Mouse (Mus musculus) testis, postnatal 10 days (tissue): ENCODE results near the gene Klhl35.

ENCODE experiments used
- DNase-seq: peaks from one replicate; pipeline ENCODE4 v3.0.0; 2021; ENCODE audit warnings: low spot score

The Klhl35 gene

GRCm38 (mm10) chr7:99452859-99453258, 12.9 kb upstream of the Klhl35 start:
- DNase-seq, result no peak

DNA sequence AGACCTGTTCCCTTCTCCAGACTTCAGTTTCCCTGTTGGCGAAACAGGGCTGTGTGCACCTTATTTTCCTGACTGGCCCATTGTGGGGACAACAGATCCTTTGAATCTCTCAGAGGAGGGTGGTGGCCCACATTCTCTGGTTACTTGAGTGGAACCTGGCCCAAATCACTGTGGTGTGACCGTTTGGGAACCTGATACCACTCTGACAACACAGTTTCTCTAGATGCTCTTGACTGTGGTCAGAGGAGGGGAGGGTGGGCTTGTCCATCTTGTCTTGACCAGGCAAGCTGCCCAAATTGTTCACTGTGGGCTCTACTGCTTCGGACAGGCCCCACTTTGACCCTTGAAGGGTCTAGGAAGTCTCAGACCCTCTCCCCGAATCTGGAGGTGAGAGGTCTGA, 11.8 kb upstream of the Klhl35 start:
- DNase-seq, result no peak

GRCm38 (mm10) chr7:99458849-99459248, 7.0 kb upstream of the Klhl35 start:
- DNase-seq, result no peak

DNA sequence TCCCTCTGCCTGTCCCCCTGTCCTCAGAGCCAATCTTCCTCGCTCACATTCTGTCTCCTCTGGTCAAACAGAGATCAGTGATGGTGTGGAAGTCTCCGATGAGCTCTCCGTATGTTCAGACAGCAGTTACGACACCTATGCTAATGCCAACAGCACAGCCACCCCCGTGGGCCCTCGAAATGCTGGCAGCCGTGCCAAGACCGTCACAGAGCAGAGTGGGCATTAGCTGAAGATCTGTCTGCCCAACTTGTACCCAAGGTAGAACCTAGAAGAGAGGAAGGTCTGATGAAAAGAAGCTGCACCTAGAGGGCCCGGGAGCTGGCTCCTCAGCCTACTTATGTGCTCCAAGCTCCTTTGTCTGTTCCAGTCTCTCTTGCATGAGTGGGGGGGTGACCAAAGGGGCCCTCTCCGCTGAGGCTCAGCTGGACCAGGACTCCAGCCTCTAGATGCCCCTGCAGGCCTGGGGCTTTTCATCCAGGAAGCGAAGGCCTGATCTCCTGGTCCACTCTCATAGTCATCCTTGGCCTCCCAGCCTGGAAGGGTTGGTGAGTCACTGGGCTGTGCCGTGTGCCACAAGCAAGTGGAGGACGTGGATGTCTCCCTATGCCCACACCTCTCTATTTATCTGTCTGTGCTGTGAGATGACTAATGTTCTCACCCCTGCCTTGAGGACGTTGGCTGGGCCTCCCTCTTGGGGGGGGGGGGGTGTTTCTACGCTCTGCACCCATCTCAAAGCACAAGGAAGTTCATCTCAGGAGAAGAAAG, 5.7 kb upstream of the Klhl35 start:
- DNase-seq, result no peak

GRCm38 (mm10) chr7:99463120-99463519, 2.7 kb upstream of the Klhl35 start:
- DNase-seq, result no peak

DNA sequence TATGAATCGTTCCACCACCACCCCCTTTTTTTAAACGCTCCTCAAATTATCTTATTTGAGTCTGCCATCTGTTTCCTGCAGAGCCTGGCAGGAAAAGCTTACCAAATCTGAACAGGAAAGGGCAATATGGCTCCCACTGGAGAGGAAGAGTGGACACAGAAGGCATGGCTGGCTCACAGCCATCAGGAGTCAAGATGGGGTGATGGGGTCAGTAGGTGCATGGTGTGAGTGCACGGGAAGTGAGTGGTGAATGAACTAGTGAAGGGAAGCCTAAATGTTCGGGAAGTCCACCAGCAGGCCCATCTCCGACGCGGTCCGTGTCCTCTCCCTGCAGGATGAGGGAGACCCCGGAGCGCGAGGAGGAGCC, 2.1 kb downstream of the Klhl35 start:
- DNase-seq, result peak; percentile 63

DNA sequence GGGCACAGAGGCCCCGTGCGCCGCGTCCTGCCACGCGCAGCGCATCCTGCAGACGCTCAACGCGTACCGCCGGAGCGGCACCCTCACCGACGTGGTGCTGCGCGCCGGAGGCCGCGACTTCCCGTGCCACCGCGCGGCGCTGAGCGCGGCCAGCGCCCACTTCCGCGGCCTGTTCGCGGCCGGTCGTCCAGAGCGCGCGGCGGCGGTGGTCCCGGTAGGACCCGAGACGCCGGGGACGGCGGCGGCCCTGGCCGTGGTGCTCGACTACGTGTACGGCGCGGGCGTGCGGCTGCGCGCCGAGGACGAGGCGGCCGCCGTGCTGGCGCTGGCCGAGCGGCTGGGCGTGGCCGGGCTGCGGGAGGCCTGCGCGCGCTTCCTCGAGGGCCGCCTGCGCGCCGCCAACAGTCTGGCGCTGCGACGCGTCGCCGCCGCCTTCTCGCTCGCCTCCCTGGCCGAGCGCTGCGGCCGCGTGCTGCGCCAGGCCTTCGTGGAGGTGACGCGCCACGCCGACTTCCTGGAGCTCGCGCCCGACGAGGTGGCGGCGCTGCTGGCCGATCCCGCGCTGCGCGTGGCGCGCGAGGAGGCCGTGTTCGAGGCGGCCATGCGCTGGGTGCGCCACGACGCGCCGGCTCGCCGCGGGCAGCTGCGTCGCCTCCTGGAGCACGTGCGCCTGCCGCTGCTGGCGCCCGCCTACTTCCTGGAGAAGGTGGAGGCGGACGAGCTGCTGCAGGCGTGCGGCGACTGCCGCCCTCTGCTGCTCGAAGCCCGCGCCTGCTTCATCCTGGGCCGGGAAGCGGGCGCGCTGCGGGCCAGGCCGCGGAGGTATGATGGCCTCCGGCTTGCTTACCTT, 2.7 kb downstream of the Klhl35 start:
- peak; percentile 81 for DNase-seq

GRCm38 (mm10) chr7:99469680-99470405, 4.0 kb downstream of the Klhl35 start:
- no peak for DNase-seq

- no peak for DNase-seq
Observed at GRCm38 (mm10) chr7:99471578-99471977, 5.8 kb downstream of the Klhl35 start.

DNA sequence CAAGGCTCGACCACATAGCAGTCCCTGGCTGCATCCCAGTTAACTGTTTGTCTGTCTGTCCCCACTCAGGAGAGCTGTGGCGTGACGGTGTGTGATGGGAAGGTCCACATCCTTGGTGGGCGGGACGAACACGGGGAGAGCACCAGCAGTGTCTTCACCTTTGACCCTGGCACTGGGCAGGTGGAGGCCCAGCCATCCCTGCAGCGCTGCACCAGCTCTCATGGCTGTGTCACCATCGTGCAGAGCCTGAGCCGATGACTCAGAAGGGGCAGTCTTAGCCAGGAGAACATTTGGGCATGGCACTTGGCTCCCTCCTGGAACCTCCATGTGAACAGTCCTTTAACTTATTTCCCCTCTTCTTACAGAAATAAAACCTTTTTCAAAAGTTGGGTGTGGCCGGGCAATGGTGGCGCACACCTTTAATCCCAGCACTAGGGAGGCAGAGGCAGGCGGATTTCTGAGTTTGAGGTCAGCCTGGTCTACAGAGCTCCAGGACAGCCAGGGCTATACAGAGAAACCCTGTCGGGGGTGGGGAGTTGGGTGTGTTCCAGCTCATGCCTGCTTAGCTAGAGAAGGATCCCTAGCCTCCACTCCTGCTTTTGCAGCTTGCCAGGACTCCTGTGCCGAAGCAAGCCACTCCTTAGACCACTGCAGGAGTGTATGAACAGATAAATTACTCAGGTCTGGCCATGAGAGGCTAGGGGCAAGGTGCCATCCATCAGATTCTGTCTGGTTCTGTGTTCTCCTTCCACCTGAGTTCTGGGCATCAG, 8.0 kb downstream of the Klhl35 start:
- no peak for DNase-seq

GRCm38 (mm10) chr7:99474836-99475561, 9.2 kb downstream of the Klhl35 start:
- no peak for DNase-seq

- no peak for DNase-seq
Observed at GRCm38 (mm10) chr7:99475562-99475911, 9.7 kb downstream of the Klhl35 start.

GRCm38 (mm10) chr7:99476558-99477114, 10.8 kb downstream of the Klhl35 start:
- DNase-seq, result no peak

GRCm38 (mm10) chr7:99477235-99477634, 11.4 kb downstream of the Klhl35 start:
- no peak for DNase-seq

GRCm38 (mm10) chr7:99482637-99483036, 16.8 kb downstream of the Klhl35 start:
- DNase-seq, result no peak

DNA sequence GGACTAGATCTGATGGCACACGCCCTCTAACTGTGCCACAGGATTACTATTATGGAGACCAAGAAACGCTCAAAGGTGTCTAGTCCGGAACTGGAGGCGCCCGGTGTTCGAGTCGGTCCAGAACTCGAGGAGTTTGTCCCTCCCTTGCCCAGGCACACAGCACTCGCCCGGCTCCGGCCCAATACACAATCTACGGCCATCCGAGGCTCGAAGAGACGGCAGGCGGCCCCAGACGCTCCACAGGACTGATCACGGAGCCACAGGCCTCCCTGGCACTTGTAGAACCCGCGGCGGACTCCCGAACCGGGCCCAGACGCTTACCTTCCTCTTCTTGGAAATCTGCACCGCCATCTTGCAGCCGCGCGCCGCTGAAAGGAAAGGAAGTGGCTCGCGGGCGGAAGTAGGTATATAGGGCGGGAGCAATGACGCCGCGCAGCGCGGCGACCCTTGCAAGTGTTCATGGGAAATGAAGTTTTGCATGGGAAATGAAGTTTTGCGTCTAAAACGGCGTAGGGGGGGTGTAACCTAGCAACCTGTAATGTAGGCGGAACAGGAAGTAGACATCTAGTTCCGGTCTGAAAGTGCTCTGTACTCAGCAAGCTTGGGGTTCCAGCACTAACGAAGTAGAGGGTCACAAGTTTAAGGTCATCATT, 17.6 kb downstream of the Klhl35 start, which contains the start of gene Rps3:
Rps3 (minus strand) TSS at position 468 of the 653 bp plus-strand sequence.
- peak; percentile 91 for DNase-seq

DNA sequence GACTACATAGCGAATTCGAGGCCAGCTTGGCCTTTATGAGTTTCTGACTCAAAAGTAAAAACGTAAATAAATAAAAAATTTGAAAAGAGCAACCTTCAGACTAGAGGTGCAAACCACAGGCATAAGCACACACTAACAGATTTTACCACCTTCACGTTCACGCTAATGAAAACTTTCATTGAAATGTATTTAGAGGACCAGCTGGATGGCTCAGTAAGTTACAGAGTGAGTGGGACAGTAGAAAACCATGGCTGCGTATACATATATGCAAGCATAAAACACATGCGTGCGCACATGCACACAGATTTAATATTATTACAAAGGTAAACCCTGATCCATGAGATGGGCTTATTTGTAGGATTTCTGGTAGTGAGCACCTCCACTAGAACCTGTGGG, 18.1 kb downstream of the Klhl35 start:
- no peak for DNase-seq

- DNase-seq, result no peak
Observed at GRCm38 (mm10) chr7:99484679-99485078, 18.9 kb downstream of the Klhl35 start.

DNA sequence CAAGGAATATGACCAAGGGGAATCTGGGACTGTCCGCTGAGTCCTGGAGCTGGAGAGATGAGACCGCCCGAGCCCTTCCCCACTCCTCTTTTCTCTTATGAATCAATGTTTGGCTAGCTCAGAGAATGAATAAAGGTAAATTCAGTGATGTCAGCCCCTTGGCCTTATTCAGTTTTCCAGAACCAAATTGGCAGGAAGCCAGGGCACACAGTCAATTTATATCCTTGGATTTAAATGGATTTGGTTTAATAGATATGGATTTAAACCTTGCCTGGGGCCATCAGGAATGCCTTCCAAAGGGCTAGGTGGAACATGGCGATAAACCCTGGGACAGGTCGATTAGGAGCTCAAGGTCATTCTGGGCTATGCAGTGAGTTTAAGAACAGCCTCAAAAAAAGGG, 23.9 kb downstream of the Klhl35 start:
- no peak for DNase-seq

DNA sequence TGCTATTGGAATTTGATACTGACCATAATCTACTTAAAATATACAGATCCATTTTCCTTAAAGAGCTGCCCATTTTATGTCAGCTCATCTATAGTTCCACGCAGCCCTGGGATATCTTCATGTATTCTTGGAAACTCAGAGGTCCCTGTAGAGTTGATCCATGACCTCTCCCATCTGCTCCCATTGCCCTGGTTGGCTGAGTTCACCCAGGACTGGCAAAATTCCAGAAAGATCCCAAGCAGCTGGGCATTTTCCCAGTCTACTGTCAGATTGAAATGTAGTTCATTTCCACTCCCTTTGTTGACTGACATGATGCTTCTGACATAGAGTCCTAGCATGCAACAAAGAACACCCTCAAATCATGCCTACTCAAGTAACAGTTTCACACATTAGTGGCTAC, 33.3 kb downstream of the Klhl35 start:
- no peak for DNase-seq
